Mouse (Mus musculus) spleen, adult 2 months (tissue): ENCODE measurements around the gene Hoxd9.

ENCODE experiments used
- CTCF ChIP-seq: fragments of 200-500 bp; IDR thresholded peaks from 2 replicates; pipeline ENCODE4 v1.5.1; 2011; ENCODE audit warnings: mild to moderate bottlenecking, inconsistent platforms; ENCODE audit not compliant: insufficient read depth, insufficient read length, insufficient replicate concordance; ENCODE audit errors: extremely low read depth
- POLR2A ChIP-seq: fragments of 200-500 bp; IDR thresholded peaks from 2 replicates; pipeline ENCODE4 v1.6.1; 2011; ENCODE audit warnings: low read depth, low read length, inconsistent platforms

- TF ChIP-seq POLR2A: no peak
- TF ChIP-seq CTCF: no peak
These were observed 14.7 kb upstream of the Hoxd9 start for GRCm38 (mm10) chr2:74682796-74683195.
